In genomic region chr12:69363110-69363509, GRCm38 (mm10) we compare ENCODE assay signal across 3 mouse cellular contexts. TPM values are rescaled to one million over a fixed set of nuclear protein-coding genes. Genes with fewer than 3 reads are reported as not detected.
"Had no signal": no experiment of that assay in that cellular context is flagged by ENCODE, and none has a peak within 500 bp of the region (broad histone marks: within the 10 kb centered on the region; RNA-seq: fewer than 3 reads in every experiment).

No protein-coding gene starts in this region.

RNA-seq across cellular contexts. Expression of gene Gm9887, which starts 9.1 kb away (rescaled TPM):
- total RNA-seq: megakaryocyte, adult 5-6 weeks; midbrain, postnatal 0 days; monocyte, adult 5-6 weeks had no signal
